Mouse (Mus musculus) limb, embryonic 14.5 days (tissue): Measurements from ENCODE around the gene Zfp513. TPM values are rescaled to one million over a fixed set of nuclear protein-coding genes. Genes with fewer than 3 reads are reported as not detected.

Source experiments
- ATAC-seq: fragments of 200-750 bp; cut with Nextera tagmentation; 2 replicates; pipeline ENCODE4 v1.8.0; 2017; ENCODE audit warnings: low read depth, moderate number of reproducible peaks, moderate TSS enrichment; ENCODE audit not compliant: low FRiP score
- DNase-seq: peaks from one replicate; pipeline ENCODE4 v3.0.0-alpha.2; 2015; ENCODE audit warnings: low spot score
- H3K27ac ChIP-seq: fragments of 300-500 bp; sonication (generic); replicated peaks from 2 replicates; pipeline ENCODE4 v1.5.1; 2014; ENCODE audit warnings: low read depth, mild to moderate bottlenecking, low read length, moderate library complexity, mixed read lengths
- H3K27me3 ChIP-seq: fragments of 300-500 bp; sonication (generic); 2 replicates; pipeline ENCODE4 v1.6.1; 2014; ENCODE audit warnings: low read length, mixed read lengths; ENCODE audit not compliant: control insufficient read depth, insufficient read depth
- H3K36me3 ChIP-seq: fragments of 300-500 bp; sonication (generic); 2 replicates; pipeline ENCODE4 v1.6.1; 2014; ENCODE audit warnings: mild to moderate bottlenecking, low read length, moderate library complexity, mixed read lengths; ENCODE audit not compliant: control insufficient read depth, insufficient read depth
- H3K4me1 ChIP-seq: fragments of 300-500 bp; sonication (generic); 2 replicates; pipeline ENCODE4 v1.6.1; 2014; ENCODE audit warnings: antibody characterized with exemption, low read length, mixed read lengths; ENCODE audit not compliant: control insufficient read depth, insufficient read depth
- H3K4me2 ChIP-seq: fragments of 300-500 bp; sonication (generic); replicated peaks from 2 replicates; pipeline ENCODE4 v1.6.1; 2014; ENCODE audit warnings: low read depth, mild to moderate bottlenecking, low read length, moderate library complexity; ENCODE audit not compliant: severe bottlenecking
- H3K4me3 ChIP-seq: fragments of 300-500 bp; sonication (generic); replicated peaks from 2 replicates; pipeline ENCODE4 v1.5.1; 2014; ENCODE audit warnings: low read length
- H3K9ac ChIP-seq: fragments of 300-500 bp; sonication (generic); 2 replicates; pipeline ENCODE4 v1.6.1; 2014; ENCODE audit warnings: mild to moderate bottlenecking, low read depth, low read length, moderate library complexity; ENCODE audit not compliant: severe bottlenecking
- H3K9me3 ChIP-seq: fragments of 300-500 bp; sonication (generic); 2 replicates; pipeline ENCODE4 v1.6.1; 2016; ENCODE audit warnings: low read length; ENCODE audit not compliant: control insufficient read depth
- POLR2A ChIP-seq: fragments of 200-500 bp; IDR thresholded peaks from 2 replicates; pipeline ENCODE4 v1.8.0; 2012; ENCODE audit warnings: inconsistent platforms, mild to moderate bottlenecking, moderate library complexity, borderline replicate concordance; ENCODE audit not compliant: insufficient read depth, insufficient read length; ENCODE audit errors: extremely low read depth
- WGBS: fragments of 180-500 bp; shearing (Covaris S2); extraction: QIAGEN DNeasy Blood & Tissue Kit; methylation state at CpG from one replicate; pipeline ENCODE4 v1.1.7; 2014; 5-methylcytosine and 5-hydroxymethylcytosine counted together
- polyA plus RNA-seq, 2 experiments: library from polyadenylated mRNA; depleted of rRNA in 1 of 2; stranded (reverse) in 1 of 2; unstranded in 1 of 2; fragments of >200 nt; fragmentation: Nextera tagmentation in 1 of 2; extraction: Ambion mirVana in 1 of 2; gene quantifications; 2 replicates each; pipeline versions ENCODE4 v1.2.1 to v1.2.3; 2012 to 2014

Zfp513 gene
- polyA plus RNA-seq, 2 experiments = 6.8 to 58.8 TPM

DNA sequence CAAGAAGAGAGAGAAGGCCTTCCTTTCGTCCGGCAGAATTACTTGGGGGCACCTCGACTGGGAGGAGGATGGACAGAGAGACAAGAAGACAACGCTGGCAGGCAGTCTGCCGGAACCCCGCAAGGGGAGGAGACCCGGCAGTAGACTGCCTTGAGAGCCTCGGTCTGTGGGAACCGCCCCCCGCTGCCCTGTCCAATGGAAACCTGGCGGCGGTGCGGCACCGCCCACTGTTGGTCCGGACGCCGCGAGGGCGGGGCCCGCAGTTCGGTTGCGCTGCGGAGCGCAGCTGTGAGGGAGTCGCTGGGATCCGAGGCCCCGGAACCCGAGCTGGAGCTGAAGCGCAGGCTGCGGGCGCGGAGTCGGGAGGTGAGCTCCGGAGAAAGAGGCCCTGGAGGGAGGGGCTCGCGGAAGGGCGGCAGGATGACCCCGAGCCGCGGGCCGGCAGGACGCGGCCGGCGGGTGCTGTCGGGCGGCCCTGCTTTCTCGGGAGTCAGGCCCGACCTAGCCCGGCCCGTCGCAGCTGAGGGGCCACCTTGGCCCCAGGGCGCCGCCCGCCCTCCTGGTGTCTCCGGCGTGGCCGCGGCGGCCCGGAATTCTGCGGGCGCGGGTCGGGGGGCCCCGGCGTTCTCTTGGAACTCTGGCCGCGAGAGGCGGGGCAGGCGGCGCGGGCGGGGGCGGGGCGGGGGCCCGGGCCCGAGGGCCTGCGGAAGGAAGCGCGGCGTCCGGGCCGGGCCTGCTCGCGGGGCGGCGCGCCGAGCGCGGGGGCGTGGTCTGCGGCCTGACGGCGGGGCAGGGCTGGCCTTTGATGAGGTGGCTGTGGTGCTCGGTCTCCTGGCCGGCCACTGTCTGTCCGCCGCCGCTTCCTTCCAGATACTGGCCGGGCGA lies 38.8 kb upstream of the Zfp513 start, which contains the start of the genes Nrbp1 and Gm9970:
Gene Nrbp1, plus strand, starts transcription at position 228 of the 885 bp plus-strand sequence.
Gene Gm9970, minus strand, starts transcription at position 596 of the 885 bp plus-strand sequence.
- Histone ChIP-seq H3K4me1 (peaks cover 5% of the 10 kb centered on the region), H3K9me3 (no peaks in the 10 kb centered on the region), H3K27ac (peak within 1 kb of the TSS; percentile 97), H3K4me3 (peak within 1 kb of the TSS; percentile 99), H3K27me3 (no peaks in the 10 kb centered on the region), H3K4me2 (peak within 1 kb of the TSS; percentile 77), H3K9ac (peak within 1 kb of the TSS; percentile 96), H3K36me3 (peaks cover 24% of the 10 kb centered on the region)
- under 1% methylated on average over 59 of the region's 103 CpGs for WGBS
- peak; percentile 99 for ATAC-seq
- TF ChIP-seq POLR2A = peak; percentile 94
- DNase-seq = peak; percentile 97

DNA sequence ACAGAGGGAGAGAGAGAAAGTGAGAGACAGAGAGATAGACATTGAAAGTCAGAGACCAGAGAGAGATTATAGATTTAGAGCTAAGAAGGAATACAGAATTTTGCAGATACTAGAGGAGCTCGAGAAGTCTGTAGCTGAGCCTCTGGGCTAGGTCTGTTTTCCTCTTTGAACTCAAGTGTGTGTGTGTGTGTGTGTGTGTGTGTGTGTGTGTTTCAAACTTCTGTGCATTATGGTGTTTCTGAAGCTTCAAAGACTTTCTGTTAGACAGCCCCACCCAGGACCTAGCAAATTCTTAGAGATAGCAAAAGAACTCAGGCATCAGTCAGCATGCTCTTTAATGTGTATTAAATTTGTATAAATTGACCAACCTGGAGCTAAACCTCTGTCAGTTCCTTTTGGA lies 24.5 kb upstream of the Zfp513 start:
- no peak overlapping the region for H3K4me3 ChIP-seq
- no peaks in the 10 kb centered on the region for H3K27me3 ChIP-seq
- ATAC-seq (no peak), DNase-seq (no peak)
- H3K9ac ChIP-seq = no peak overlapping the region
- H3K36me3 ChIP-seq = no peaks in the 10 kb centered on the region
- WGBS = 67% methylated on average over 1 of the region's 1 CpGs
- no peak for TF ChIP-seq POLR2A
- no peak overlapping the region for H3K27ac ChIP-seq
- no peaks in the 10 kb centered on the region for H3K4me1 ChIP-seq
- no peak overlapping the region for H3K4me2 ChIP-seq
- H3K9me3 ChIP-seq = no peaks in the 10 kb centered on the region

DNA sequence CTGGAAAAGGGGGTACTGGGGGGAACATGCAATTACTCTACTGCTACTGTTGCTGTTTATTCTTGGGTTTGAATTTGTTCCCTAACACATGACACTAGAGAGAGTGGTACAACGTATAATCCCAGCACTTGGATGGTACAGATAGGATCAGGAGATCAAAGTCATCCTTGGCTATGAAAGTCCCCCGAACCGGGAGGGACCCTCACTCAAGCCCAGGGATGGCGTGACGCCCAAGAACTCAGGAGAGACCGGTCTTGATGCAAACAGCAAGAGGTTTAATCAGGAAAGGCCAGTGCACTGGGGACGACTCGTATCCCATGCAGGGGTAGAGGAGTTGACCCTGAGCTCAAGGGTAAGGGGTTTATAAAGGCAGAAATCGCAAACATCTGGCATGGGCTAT lies 20.6 kb upstream of the Zfp513 start:
- Histone ChIP-seq H3K4me2 (no peak overlapping the region), H3K9ac (no peak overlapping the region), H3K4me3 (no peak overlapping the region), H3K4me1 (peaks cover 8% of the 10 kb centered on the region; the same call in 1 of the 2 replicates), H3K36me3 (no peaks in the 10 kb centered on the region), H3K9me3 (no peaks in the 10 kb centered on the region), H3K27ac (no peak overlapping the region), H3K27me3 (no peaks in the 10 kb centered on the region)
- no peak for TF ChIP-seq POLR2A
- DNase-seq = no peak
- no peak for ATAC-seq
- 87% methylated on average over 9 of the region's 9 CpGs for WGBS

DNA sequence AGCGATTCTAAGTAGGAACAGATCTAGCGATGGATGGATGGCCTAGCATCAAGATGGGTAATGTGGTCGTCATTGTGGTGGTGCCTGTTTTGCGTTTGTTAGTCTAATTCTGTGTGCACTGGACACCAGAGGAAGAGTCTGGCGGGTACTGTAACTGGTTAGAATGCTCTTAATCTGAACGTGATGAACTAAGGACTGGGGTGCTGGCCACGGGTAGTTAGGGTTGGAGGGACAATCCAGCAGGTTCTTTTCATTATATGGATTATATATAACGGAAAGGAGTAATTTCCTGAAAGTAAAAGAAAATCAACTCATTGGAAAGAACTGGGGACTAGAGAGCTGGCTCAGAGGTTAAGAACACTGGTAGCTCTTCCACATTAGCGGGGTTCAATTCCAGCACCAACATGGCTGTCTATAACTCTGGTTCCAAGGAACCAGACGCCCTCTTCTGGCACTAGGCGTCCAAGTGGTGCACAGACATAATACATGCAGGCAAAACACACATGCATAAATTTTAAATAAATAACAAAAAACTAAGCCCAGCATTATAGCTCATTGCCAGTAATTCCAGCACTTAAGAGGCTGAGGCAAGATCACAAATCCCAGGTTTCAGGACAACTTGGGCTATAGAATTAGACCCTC lies 19.3 kb upstream of the Zfp513 start:
- no peaks in the 10 kb centered on the region for H3K27me3 ChIP-seq
- WGBS = 14% methylated on average over 11 of the region's 11 CpGs

More for the DNA sequence above, 19.3 kb upstream of the Zfp513 start:
- peaks cover 8% of the 10 kb centered on the region; the same call in 1 of the 2 replicates for H3K4me1 ChIP-seq
- H3K9me3 ChIP-seq = no peaks in the 10 kb centered on the region
- ATAC-seq (no peak), DNase-seq (peak; percentile 58)
- no peak for TF ChIP-seq POLR2A
- H3K4me3 ChIP-seq = peak overlapping the region; percentile 96
- H3K36me3 ChIP-seq = 0 out of 2 replicates have a peak, but pooled peaks cover 2% of the 10 kb centered on the region
- H3K9ac ChIP-seq = peak overlapping the region; percentile 71
- H3K4me2 ChIP-seq = peak overlapping the region; percentile 79
- peak overlapping the region; percentile 89 for H3K27ac ChIP-seq
